Mouse (Mus musculus) left cerebral cortex, adult 2 months (tissue): ENCODE measurements at regions not wholly inside any gene's neighbourhood (a gene's known extent, or its start where the extent isn't known, plus 50 kb on each side); places are given as distances from the start of the nearest gene placed in this dataset.
A peak's percentile ranks its signal among the peaks of the same experiment; 100 is the strongest.

Experiments used
- DNase-seq, 2 experiments: peaks; one replicate each; pipeline ENCODE4 v3.0.0; 2021 to 2022; ENCODE audit warnings: low spot score in 2 of 2, mixed read lengths in 1 of 2; ENCODE audit errors: extremely low spot score in 1 of 2
- H3K27ac ChIP-seq: fragments of 200-600 bp; 2 replicates; pipeline ENCODE4 v1.8.1; 2022
- H3K4me3 ChIP-seq: fragments of 200-600 bp; 2 replicates; pipeline ENCODE4 v1.8.1; 2022
- CTCF ChIP-seq: fragments of 200-600 bp; IDR thresholded peaks from 2 replicates; pipeline ENCODE4 v1.8.1; 2022; ENCODE audit warnings: antibody characterized with exemption, mild to moderate bottlenecking, moderate library complexity
- intact Hi-C: fragments of 180-260 bp; cut with DNase I; formaldehyde crosslinking; loops from one replicate; pipeline ENCODE4 v1.15.1; 2025

DNA sequence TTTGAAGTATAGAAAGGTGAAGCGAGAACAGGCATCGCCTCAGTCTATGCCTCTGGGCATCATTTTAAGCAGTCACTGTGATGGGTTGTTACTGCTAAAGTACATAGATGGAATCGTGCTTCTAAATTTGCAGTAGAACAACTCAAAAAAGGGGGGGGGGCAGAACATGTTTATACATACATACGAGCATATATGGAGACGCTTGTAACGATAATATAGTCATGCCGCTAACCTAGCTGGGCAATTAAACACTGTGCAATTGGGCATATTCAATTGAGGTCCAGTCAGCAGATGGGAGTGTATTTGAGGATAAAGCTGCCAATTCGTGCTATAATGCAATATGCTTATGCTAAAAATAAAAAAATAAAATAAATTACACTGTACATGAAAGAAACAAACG lies 282.6 kb upstream of the Gm11146 start:
- TF ChIP-seq CTCF, result no peak
- intact Hi-C loops, result no loop called here
- Histone ChIP-seq H3K27ac (no peak overlapping the region), H3K4me3 (no peak overlapping the region)
- no peak for DNase-seq

- no peak for DNase-seq
- intact Hi-C loops, result no loop called here
- TF ChIP-seq CTCF, result no peak
- Histone ChIP-seq H3K27ac (no peak overlapping the region), H3K4me3 (no peak overlapping the region)
Measured at GRCm38 (mm10) chr16:77877006-77877405, 275.1 kb upstream of the Gm11146 start.

DNA sequence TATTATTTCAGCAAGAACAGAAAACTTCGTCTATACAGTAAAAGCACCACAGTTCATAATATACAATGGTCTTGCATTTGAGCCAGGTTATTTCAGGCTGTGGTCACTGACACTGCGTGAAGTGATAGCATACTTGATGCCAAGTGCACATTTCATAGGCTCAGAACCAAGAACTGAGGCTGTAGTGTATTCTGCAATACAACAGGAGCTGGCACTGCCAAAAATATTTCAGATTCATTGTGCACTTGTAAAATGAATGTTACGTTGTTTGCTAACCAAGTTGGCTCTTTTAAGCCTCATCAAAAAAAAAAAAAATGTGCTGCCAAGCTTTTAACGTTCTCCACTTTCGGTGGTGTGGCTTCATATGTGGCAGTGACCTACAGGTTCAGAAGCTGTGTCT lies 261.4 kb upstream of the Gm11146 start:
- TF ChIP-seq CTCF, result no peak
- Histone ChIP-seq H3K4me3 (no peak overlapping the region), H3K27ac (no peak overlapping the region)
- intact Hi-C loops, result no loop called here
- no peak for DNase-seq

GRCm38 (mm10) chr16:77852066-77852781 lies 250.3 kb upstream of the Gm11146 start:
- no peak overlapping the region for H3K27ac ChIP-seq
- no peak overlapping the region for H3K4me3 ChIP-seq
- intact Hi-C loops, result no loop called here
- no peak for DNase-seq
- TF ChIP-seq CTCF, result no peak

GRCm38 (mm10) chr16:77851206-77852065 lies 249.5 kb upstream of the Gm11146 start:
- H3K4me3 ChIP-seq, result no peak overlapping the region
- no peak for DNase-seq
- intact Hi-C loops, result no loop called here
- TF ChIP-seq CTCF, result no peak
- no peak overlapping the region for H3K27ac ChIP-seq

DNA sequence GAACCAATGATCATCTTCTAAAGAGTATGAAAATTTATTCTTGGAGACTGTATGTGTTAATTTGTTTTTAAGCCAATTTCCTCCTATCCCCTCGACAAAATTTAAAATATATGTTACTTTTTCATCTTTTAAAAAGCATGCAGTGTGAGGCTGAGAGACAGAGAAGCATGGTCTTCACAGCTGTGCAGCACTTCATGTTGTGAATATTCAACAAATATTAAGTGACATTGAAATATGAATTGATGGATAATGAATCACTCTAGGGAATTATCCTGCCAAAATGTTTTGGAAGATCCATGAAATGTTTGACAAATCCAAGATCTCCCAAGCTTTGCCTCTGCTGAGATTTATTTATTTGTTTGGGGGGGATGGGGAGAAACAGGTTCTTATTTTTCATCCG lies 233.9 kb upstream of the Gm11146 start:
- intact Hi-C loops, result no loop called here
- H3K27ac ChIP-seq, result no peak overlapping the region

DNA sequence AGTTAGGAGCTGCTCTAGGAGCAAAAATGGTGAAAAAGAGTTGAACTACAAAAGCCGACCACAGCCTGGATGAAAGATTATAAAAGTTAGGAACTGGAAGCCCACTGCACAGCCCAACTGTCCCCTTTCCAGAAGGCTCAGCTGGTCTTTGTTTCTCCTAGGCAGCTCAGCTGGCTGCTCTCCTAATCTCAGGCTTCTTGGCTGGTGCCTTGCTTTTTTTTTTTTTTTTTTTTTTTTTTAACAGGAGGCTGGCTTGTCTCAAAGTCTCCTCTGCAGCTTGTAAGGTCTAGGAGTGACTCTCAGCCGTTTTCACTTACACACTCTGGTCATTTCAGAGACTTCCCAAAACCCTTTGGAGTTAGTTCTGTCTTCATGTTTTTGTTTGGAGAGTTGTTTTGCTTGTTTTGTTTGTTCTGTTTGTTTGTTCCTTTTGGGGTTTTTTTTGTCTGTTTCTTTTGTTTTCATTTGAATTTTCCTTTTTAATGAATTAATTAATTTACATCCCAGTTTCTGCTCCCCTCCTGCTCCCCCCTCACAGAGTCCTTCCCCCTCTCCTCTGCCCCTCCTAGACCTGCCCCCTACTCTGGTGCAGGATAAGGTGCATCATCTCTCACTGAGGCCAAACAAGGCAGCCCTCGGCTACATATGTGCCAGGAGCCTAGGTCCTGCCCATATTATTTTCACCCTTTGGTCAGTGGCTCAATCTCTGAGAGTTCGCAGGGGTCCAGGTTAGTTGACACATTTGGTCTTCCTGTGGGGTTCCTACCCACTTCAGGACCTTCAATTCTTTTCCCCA lies 225.6 kb upstream of the Gm11146 start:
- no peak for DNase-seq
- intact Hi-C loops, result no loop called here
- Histone ChIP-seq H3K4me3 (no peak overlapping the region), H3K27ac (no peak overlapping the region)
- no peak for TF ChIP-seq CTCF

More for the DNA sequence above, 233.9 kb upstream of the Gm11146 start:
- no peak for TF ChIP-seq CTCF
- no peak for DNase-seq
- no peak overlapping the region for H3K4me3 ChIP-seq

DNA sequence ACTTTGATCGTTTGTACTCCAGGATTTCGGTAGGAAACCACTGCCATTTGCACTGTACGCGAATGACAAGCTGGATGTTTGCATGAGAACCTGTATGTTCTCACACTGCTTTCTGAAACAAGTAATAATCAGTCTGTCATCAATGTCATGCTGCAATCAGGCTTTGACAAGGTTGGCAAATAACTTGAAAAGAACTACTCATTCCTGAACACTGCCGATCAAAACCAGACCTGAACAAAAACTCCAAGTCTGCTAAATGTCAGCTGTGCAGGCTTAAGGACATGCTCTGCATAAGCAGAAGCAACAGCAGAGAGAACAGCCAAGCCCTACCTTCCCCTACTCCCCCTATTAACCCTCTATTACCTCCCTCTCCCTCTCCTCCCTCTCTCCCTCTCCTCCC lies 197.8 kb upstream of the Gm11146 start:
- no peak for DNase-seq
- H3K4me3 ChIP-seq, result no peak overlapping the region
- intact Hi-C loops, result no loop called here
- no peak overlapping the region for H3K27ac ChIP-seq
- TF ChIP-seq CTCF, result no peak

- H3K4me3 ChIP-seq, result no peak overlapping the region
- no peak for TF ChIP-seq CTCF
- no peak overlapping the region for H3K27ac ChIP-seq
- DNase-seq, result no peak
- intact Hi-C loops, result no loop called here
Measured at GRCm38 (mm10) chr16:77796926-77797325, 195.0 kb upstream of the Gm11146 start.

DNA sequence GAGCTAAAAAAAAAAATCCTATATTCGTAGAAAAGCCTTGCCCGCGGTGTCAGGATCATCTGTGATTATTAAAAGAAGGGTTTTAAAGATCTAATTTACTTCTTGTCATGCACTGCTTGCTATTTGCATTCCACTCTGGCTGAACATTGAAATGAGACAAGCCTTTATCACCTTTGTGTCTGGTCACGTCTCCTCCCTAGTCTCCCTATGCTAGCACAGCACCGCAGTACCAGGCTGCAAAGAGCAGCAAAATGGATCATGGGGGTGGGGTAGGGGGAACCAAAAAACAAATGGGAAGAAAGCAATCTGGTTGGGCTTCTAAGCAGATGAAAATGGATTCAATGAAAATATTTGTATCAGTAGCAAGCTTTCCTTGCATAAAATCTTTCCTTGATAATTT lies 187.8 kb upstream of the Gm11146 start:
- TF ChIP-seq CTCF, result no peak
- intact Hi-C loops, result no loop called here
- Histone ChIP-seq H3K27ac (no peak overlapping the region), H3K4me3 (no peak overlapping the region)
- no peak for DNase-seq

GRCm38 (mm10) chr16:77789206-77789605 lies 187.3 kb upstream of the Gm11146 start:
- Histone ChIP-seq H3K4me3 (no peak overlapping the region), H3K27ac (no peak overlapping the region)
- intact Hi-C loops, result no loop called here
- no peak for TF ChIP-seq CTCF
- DNase-seq, result no peak

DNA sequence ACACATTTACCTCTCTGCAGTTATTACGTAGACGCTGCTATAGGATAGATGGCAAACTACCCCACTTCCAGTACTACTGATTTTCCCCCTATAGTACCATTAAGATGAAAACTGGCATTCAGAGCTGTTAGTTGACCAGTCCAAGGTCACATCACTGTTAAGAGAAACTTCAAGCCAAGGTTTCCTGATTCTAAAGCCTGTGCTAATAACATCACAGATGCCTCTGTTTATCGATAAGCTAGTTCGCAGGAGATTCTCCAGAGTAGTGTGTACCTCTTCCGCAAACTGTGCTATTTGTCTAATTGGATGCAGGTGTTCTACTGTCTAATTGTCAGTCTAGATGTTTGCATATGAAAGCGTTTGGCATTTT lies 186.9 kb upstream of the Gm11146 start:
- intact Hi-C loops, result no loop called here
- peak overlapping the region; percentile 42; the same call in 1 of the 2 replicates for H3K4me3 ChIP-seq
- TF ChIP-seq CTCF, result no peak
- peak overlapping the region; percentile 47; the same call in 1 of the 2 replicates for H3K27ac ChIP-seq
- no peak for DNase-seq
